Comparison of ENCODE assay signal across 12 mouse cellular contexts in the genomic region with DNA sequence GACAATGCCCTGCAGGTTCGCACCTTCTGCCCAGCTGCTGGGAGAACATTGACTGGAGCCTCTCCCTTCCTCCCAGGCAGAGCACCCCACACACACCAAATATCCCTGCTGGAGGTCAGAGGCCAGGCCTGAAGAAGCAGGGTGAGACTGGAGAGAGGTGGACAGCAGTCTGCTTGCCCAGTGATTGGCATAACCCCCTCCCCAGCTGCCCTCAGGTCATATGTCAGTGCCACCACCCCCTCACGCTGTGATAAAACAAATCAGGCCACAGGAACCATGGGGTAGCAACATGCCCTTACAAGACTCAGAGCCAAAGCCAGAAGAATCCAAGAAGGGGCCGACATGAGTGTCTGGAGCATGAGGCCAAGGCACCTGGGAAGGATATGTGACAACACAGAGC. TPM values are rescaled to one million over a fixed set of nuclear protein-coding genes. Genes with fewer than 3 reads are reported as not detected.
A peak's percentile ranks its signal among the peaks of the same experiment; 100 is the strongest.
DNase-seq lines count a peak whose midpoint lies in the region; ATAC-seq and TF ChIP-seq lines count a peak whose summit lies in the region.
"Had no signal": no experiment of that assay in that cellular context is flagged by ENCODE, and none has a peak within 500 bp of the region (broad histone marks: within the 10 kb centered on the region; RNA-seq: fewer than 3 reads in every experiment).

No protein-coding gene starts in this region.

- no peak for ATAC-seq in kidney, embryonic 14.5 days (ENCODE audit: low FRiP score, low TSS enrichment)
- ATAC-seq in embryonic facial prominence, embryonic 13.5 days (ENCODE audit: insufficient number of reproducible peaks, insufficient read depth, low FRiP score, low TSS enrichment, low read depth) = no peak
- ATAC-seq: forebrain, embryonic 14.5 days; intestine, postnatal 0 days had no signal

- TF ChIP-seq EP300 in heart, adult 2 months (IDR thresholded peaks at IDR 0.05; ENCODE audit: insufficient read depth, low read depth, low read length) = no peak

- peak overlapping the region; percentile 34 for H3K27ac ChIP-seq in heart, adult 2 months
- peak overlapping the region; percentile 95; the same call in 1 of the 2 replicates for H3K27ac ChIP-seq in kidney, embryonic 14.5 days (ENCODE audit: low read depth, low read length)
- peak overlapping the region; percentile 92; the same call in 1 of the 2 replicates for H3K27ac ChIP-seq in embryonic facial prominence, embryonic 13.5 days
- H3K27ac ChIP-seq in limb, embryonic 10.5 days = 0 out of 2 replicates have a peak overlapping the region, but pooled peaks have one; percentile 31
- H3K27ac ChIP-seq: liver, embryonic 15.5 days had no signal

- no peaks in the 10 kb centered on the region for H3K27me3 ChIP-seq in heart, adult 2 months (ENCODE audit: control insufficient read depth, insufficient read depth, low read length)
- H3K27me3 ChIP-seq in kidney, embryonic 14.5 days (ENCODE audit: control insufficient read depth, insufficient read depth, low read length) = no peaks in the 10 kb centered on the region
- no peaks in the 10 kb centered on the region for H3K27me3 ChIP-seq in embryonic facial prominence, embryonic 13.5 days
- H3K27me3 ChIP-seq in limb, embryonic 10.5 days (ENCODE audit: low read depth, poor library complexity, severe bottlenecking) = no peaks in the 10 kb centered on the region
- H3K27me3 ChIP-seq: liver, embryonic 15.5 days had no signal

- DNase-seq in heart, adult 2 months = peak in 1 of 2 experiments; percentile 23
- no peak for DNase-seq in heart, postnatal 25 days (ENCODE audit: low spot score)
- no peak for DNase-seq in kidney, adult 11 months
- DNase-seq in limb, embryonic 10.5 days (ENCODE audit: low spot score) = no peak
- no peak for DNase-seq in B cell, adult 2 months
- DNase-seq in T-cell, adult 2 months (ENCODE audit: low spot score) = no peak

- intact Hi-C loops in heart, adult 2 months (cut with DNase I) = no loop called here
- intact Hi-C loops in heart, postnatal 25 days (cut with DNase I) = no loop called here

- TF ChIP-seq POLR2A in heart, adult 2 months (IDR thresholded peaks at IDR 0.05; ENCODE audit: insufficient read depth, low read depth, low read length) = no peak

- TF ChIP-seq CTCF in heart, adult 2 months (IDR thresholded peaks at IDR 0.05) = no peak

- no peak overlapping the region for H3K9ac ChIP-seq in heart, adult 2 months (ENCODE audit: low read depth, low read length)
- no peak overlapping the region for H3K9ac ChIP-seq in kidney, embryonic 14.5 days (ENCODE audit: low read depth, low read length)
- H3K9ac ChIP-seq in embryonic facial prominence, embryonic 13.5 days = no peak overlapping the region
- H3K9ac ChIP-seq: liver, embryonic 15.5 days had no signal

- H3K4me1 ChIP-seq in heart, adult 2 months (ENCODE audit: control insufficient read depth, insufficient read depth, low read length) = peaks cover 7% of the 10 kb centered on the region
- H3K4me1 ChIP-seq in kidney, embryonic 14.5 days (ENCODE audit: control insufficient read depth, insufficient read depth, low read length) = peaks cover 41% of the 10 kb centered on the region
- H3K4me1 ChIP-seq in embryonic facial prominence, embryonic 13.5 days = peaks cover 59% of the 10 kb centered on the region
- H3K4me1 ChIP-seq in limb, embryonic 10.5 days = peaks cover 22% of the 10 kb centered on the region
- H3K4me1 ChIP-seq: liver, embryonic 15.5 days had no signal

- H3K9me3 ChIP-seq in kidney, embryonic 14.5 days (ENCODE audit: control insufficient read depth, low read length) = no peaks in the 10 kb centered on the region
- H3K9me3 ChIP-seq in embryonic facial prominence, embryonic 13.5 days = no peaks in the 10 kb centered on the region
- no peaks in the 10 kb centered on the region for H3K9me3 ChIP-seq in limb, embryonic 10.5 days (replicated peaks)
- H3K9me3 ChIP-seq: liver, embryonic 15.5 days had no signal

- H3K36me3 ChIP-seq in heart, adult 2 months (ENCODE audit: control insufficient read depth, insufficient read depth, low read length) = no peaks in the 10 kb centered on the region
- H3K36me3 ChIP-seq in kidney, embryonic 14.5 days (ENCODE audit: control insufficient read depth, insufficient read depth, low read length) = no peaks in the 10 kb centered on the region
- 0 out of 2 replicates have a peak, but pooled peaks cover 5% of the 10 kb centered on the region for H3K36me3 ChIP-seq in embryonic facial prominence, embryonic 13.5 days
- H3K36me3 ChIP-seq in limb, embryonic 10.5 days = peaks cover 34% of the 10 kb centered on the region
- H3K36me3 ChIP-seq: liver, embryonic 15.5 days had no signal

- no peaks in the 10 kb centered on the region for H3K79me2 ChIP-seq in heart, adult 2 months (replicated peaks; ENCODE audit: control insufficient read depth, insufficient read depth, low read length)

- 91% methylated on average over 3 of the region's 3 CpGs for WGBS in heart, adult 2 months
- WGBS in kidney, embryonic 14.5 days = 62% methylated on average over 3 of the region's 3 CpGs
- WGBS in embryonic facial prominence, embryonic 13.5 days = 67% methylated on average over 3 of the region's 3 CpGs
- WGBS in limb, embryonic 10.5 days = 83% methylated on average over 3 of the region's 3 CpGs

- no peak overlapping the region for H3K4me2 ChIP-seq in kidney, embryonic 14.5 days (replicated peaks; ENCODE audit: low read depth, low read length)
- no peak overlapping the region for H3K4me2 ChIP-seq in embryonic facial prominence, embryonic 13.5 days
- H3K4me2 ChIP-seq: liver, embryonic 15.5 days had no signal

- H3K4me3 ChIP-seq in heart, adult 2 months = no peak overlapping the region
- H3K4me3 ChIP-seq in kidney, embryonic 14.5 days (ENCODE audit: low read length) = no peak overlapping the region
- H3K4me3 ChIP-seq in embryonic facial prominence, embryonic 13.5 days = no peak overlapping the region
- no peak overlapping the region for H3K4me3 ChIP-seq in limb, embryonic 10.5 days
- H3K4me3 ChIP-seq: liver, embryonic 15.5 days had no signal

RNA-seq across cellular contexts. Expression of gene Mtss1l, which starts 17.2 kb away (rescaled TPM):
- 10 to 100 TPM; 38.8 to 39.6 TPM for total RNA-seq in heart, adult 2 months (2021)
- 34.3 and 39.7 TPM in 2 replicates for polyA plus RNA-seq in heart, adult 2 months (2012; rRNA removed)
- total RNA-seq in heart, postnatal 25 days (2021) = 10 to 100 TPM; 33.8 to 36.1 TPM
- polyA plus RNA-seq in kidney, embryonic 14.5 days (2014; fragmentation: Nextera tagmentation; extraction: Ambion mirVana) = 11.2 and 11.4 TPM in 2 replicates
- polyA plus RNA-seq in embryonic facial prominence, embryonic 13.5 days (2015; fragmentation: Nextera tagmentation; extraction: Ambion mirVana) = 11.0 and 12.6 TPM in 2 replicates
- polyA plus RNA-seq in limb, embryonic 10.5 days (2016; fragmentation: Nextera tagmentation; extraction: Ambion mirVana) = 7.8 and 8.8 TPM in 2 replicates
- polyA plus RNA-seq: CD4-positive, CD25-positive, alpha-beta regulatory T cell, adult 4 months had no signal

Comparison
In these comparisons a context has a peak if more than half of its experiments do, and no peak if none do; other contexts are left out.
1. H3K27ac ChIP-seq: peak in every context shown above with its lines; median percentile 95 in kidney, embryonic 14.5 days; 92 in embryonic facial prominence, embryonic 13.5 days; 34 in heart, adult 2 months; 31 in limb, embryonic 10.5 days.